Mouse (Mus musculus) CH12.LX (cell line): Measurements from ENCODE around the gene Tymp. TPM values are rescaled to one million over a fixed set of nuclear protein-coding genes. Genes with fewer than 3 reads are reported as not detected.

Experiments used
- DNase-seq: peaks from one replicate; pipeline ENCODE4 v3.0.0-alpha.2; 2013; ENCODE audit errors: extremely low read depth
- H3K27ac ChIP-seq: 2 replicates; pipeline ENCODE4 v1.5.1; 2012; ENCODE audit warnings: low read depth, mild to moderate bottlenecking, control low read depth, moderate library complexity; ENCODE audit not compliant: insufficient read depth
- H3K27me3 ChIP-seq: replicated peaks from 2 replicates; pipeline ENCODE3; 2012; ENCODE audit warnings: inconsistent platforms
- H3K36me3 ChIP-seq, 2 experiments: replicated peaks in 1 of 2; 2 replicates each; pipeline versions ENCODE3 to v1.6.1; 2012; ENCODE audit warnings: inconsistent platforms in 1 of 2, low read length in 1 of 2, mild to moderate bottlenecking in 1 of 2, mixed read lengths in 1 of 2, moderate library complexity in 1 of 2; ENCODE audit not compliant: control insufficient read depth in 1 of 2, insufficient read depth in 1 of 2
- H3K4me1 ChIP-seq, 2 experiments: 2 replicates each; pipeline ENCODE4 v1.6.1; 2012; ENCODE audit warnings: inconsistent platforms in 1 of 2, moderate library complexity in 1 of 2; ENCODE audit not compliant: insufficient read depth in 2 of 2, control insufficient read depth in 1 of 2
- H3K4me2 ChIP-seq: 2 replicates; pipeline ENCODE4 v1.6.1; 2012; ENCODE audit warnings: low read depth, mild to moderate bottlenecking, control low read depth; ENCODE audit not compliant: poor library complexity, insufficient read depth, severe bottlenecking
- H3K4me3 ChIP-seq, 3 experiments: fragments of 150-350 bp in 1 of 3; sonication (generic) in 1 of 3; replicated peaks in 1 of 3; 2 replicates each; pipeline versions ENCODE3 to v1.5.1; 2011 to 2012; ENCODE audit warnings: low read depth in 2 of 3, low read length in 2 of 3, mild to moderate bottlenecking in 2 of 3, moderate library complexity in 2 of 3, control low read depth in 1 of 3, improper control_type of control experiment in 1 of 3, inconsistent platforms in 1 of 3, mixed read lengths in 1 of 3; ENCODE audit not compliant: poor library complexity in 1 of 3
- H3K79me2 ChIP-seq: replicated peaks from 2 replicates; pipeline ENCODE4 v1.6.1; 2012; ENCODE audit warnings: mild to moderate bottlenecking, moderate library complexity; ENCODE audit not compliant: control insufficient read depth, poor library complexity, insufficient read depth, severe bottlenecking; ENCODE audit errors: extremely low read depth
- H3K9ac ChIP-seq: 2 replicates; pipeline ENCODE4 v1.6.1; 2012; ENCODE audit warnings: low read depth, mild to moderate bottlenecking, control low read depth, moderate library complexity; ENCODE audit not compliant: insufficient read depth
- H3K9me3 ChIP-seq: replicated peaks from 2 replicates; pipeline ENCODE3; 2012; ENCODE audit warnings: low read length, inconsistent platforms, mixed read lengths
- BHLHE40 ChIP-seq: IDR thresholded peaks from 2 replicates; pipeline ENCODE4 v1.6.1; 2011; ENCODE audit warnings: mild to moderate bottlenecking, low read depth, low read length, improper control_type of control experiment
- CHD1 ChIP-seq: IDR thresholded peaks from 2 replicates; pipeline ENCODE4 v1.6.1; 2012; ENCODE audit warnings: low read depth, low read length, improper control_type of control experiment, inconsistent platforms
- CHD2 ChIP-seq: IDR thresholded peaks from 2 replicates; pipeline ENCODE4 v1.6.1; 2011; ENCODE audit warnings: low read length, improper control_type of control experiment
- EP300 ChIP-seq: IDR thresholded peaks from 2 replicates; pipeline ENCODE4 v1.6.1; 2011; ENCODE audit warnings: low read length, improper control_type of control experiment
- ETS1 ChIP-seq: conservative IDR thresholded peaks from 2 replicates; pipeline ENCODE4 v1.6.1; 2012; ENCODE audit warnings: low read depth, mild to moderate bottlenecking, inconsistent platforms, low read length, improper control_type of control experiment, moderate library complexity
- GABPA ChIP-seq: IDR thresholded peaks from 2 replicates; pipeline ENCODE4 v1.6.1; 2012; ENCODE audit warnings: low read depth, low read length, improper control_type of control experiment, inconsistent platforms; ENCODE audit not compliant: insufficient replicate concordance
- JUN ChIP-seq: IDR thresholded peaks from 2 replicates; pipeline ENCODE4 v1.6.1; 2011; ENCODE audit warnings: low read depth, mild to moderate bottlenecking, low read length, improper control_type of control experiment, moderate library complexity; ENCODE audit not compliant: insufficient read depth
- JUND ChIP-seq: conservative IDR thresholded peaks from 2 replicates; pipeline ENCODE4 v1.6.1; 2011; ENCODE audit warnings: low read depth, low read length, improper control_type of control experiment
- KAT2A ChIP-seq: IDR thresholded peaks from 2 replicates; pipeline ENCODE4 v1.6.1; 2012; ENCODE audit warnings: low read length, improper control_type of control experiment, inconsistent platforms; ENCODE audit not compliant: insufficient replicate concordance
- MAX ChIP-seq: IDR thresholded peaks from 2 replicates; pipeline ENCODE4 v1.6.1; 2011; ENCODE audit warnings: low read length, improper control_type of control experiment
- MAZ ChIP-seq: IDR thresholded peaks from 2 replicates; pipeline ENCODE4 v1.6.1; 2012; ENCODE audit warnings: low read depth, mild to moderate bottlenecking, inconsistent platforms, low read length, improper control_type of control experiment, moderate library complexity
- MEF2A ChIP-seq: IDR thresholded peaks from 2 replicates; pipeline ENCODE4 v1.6.1; 2014; ENCODE audit warnings: low read depth, mild to moderate bottlenecking, inconsistent platforms, low read length, improper control_type of control experiment, borderline replicate concordance
- MXI1 ChIP-seq: IDR thresholded peaks from 2 replicates; pipeline ENCODE4 v1.6.1; 2011; ENCODE audit warnings: mild to moderate bottlenecking, low read depth, low read length, improper control_type of control experiment
- MYC ChIP-seq: IDR thresholded peaks from 2 replicates; pipeline ENCODE4 v1.6.1; 2011; ENCODE audit warnings: low read depth, mild to moderate bottlenecking, improper control_type of control experiment, low read length
- PAX5 ChIP-seq: IDR thresholded peaks from 2 replicates; pipeline ENCODE4 v1.6.1; 2012; ENCODE audit warnings: low read length, inconsistent platforms, mixed read lengths
- POLR2A ChIP-seq: IDR thresholded peaks from 2 replicates; pipeline ENCODE4 v1.6.1; 2011; ENCODE audit warnings: low read depth, mild to moderate bottlenecking, improper control_type of control experiment, low read length
- RAD21 ChIP-seq: IDR thresholded peaks from 2 replicates; pipeline ENCODE4 v1.6.1; 2011; ENCODE audit warnings: low read depth, mild to moderate bottlenecking, low read length, improper control_type of control experiment, moderate library complexity
- RCOR1 ChIP-seq: conservative IDR thresholded peaks from 2 replicates; pipeline ENCODE4 v1.6.1; 2012; ENCODE audit warnings: low read depth, mild to moderate bottlenecking, inconsistent platforms, low read length, improper control_type of control experiment
- SMC3 ChIP-seq: IDR thresholded peaks from 2 replicates; pipeline ENCODE4 v1.6.1; 2011; ENCODE audit warnings: low read depth, low read length, improper control_type of control experiment
- USF1 ChIP-seq: IDR thresholded peaks from 2 replicates; pipeline ENCODE4 v1.6.1; 2014; ENCODE audit warnings: low read depth, mild to moderate bottlenecking, inconsistent platforms, low read length, improper control_type of control experiment
- ZKSCAN1 ChIP-seq: IDR thresholded peaks from 2 replicates; pipeline ENCODE4 v1.6.1; 2012; ENCODE audit warnings: low read depth, inconsistent platforms, low read length, improper control_type of control experiment, borderline replicate concordance
- ZNF384 ChIP-seq: IDR thresholded peaks from 2 replicates; pipeline ENCODE4 v1.6.1; 2012; ENCODE audit warnings: low read depth, low read length, improper control_type of control experiment, inconsistent platforms
- dilution Hi-C: fragments of 300-500 bp; cut with MboI; formaldehyde crosslinking; loops from 2 replicates; pipeline ENCODE4 v1.14.3; 2020; ENCODE audit warnings: low sequenced_read_pairs; ENCODE audit not compliant: extremely low pct_unique_long_range_greater_than_20kb, extremely low pct_ligation_motif_present
- in situ Hi-C: fragments of 300-500 bp; cut with MboI; formaldehyde crosslinking; loops from 3 replicates; pipeline ENCODE4 v1.14.3; 2019; ENCODE audit warnings: low sequenced_read_pairs, low pct_ligation_motif_present, low pct_unique_long_range_greater_than_20kb, mixed read lengths
- polyA plus RNA-seq: library from polyadenylated mRNA; unstranded; fragments of >175 nt; gene quantifications from 2 replicates; pipeline ENCODE4 v1.2.1, GENCODE M21; 2012; ENCODE audit warnings: low read depth; ENCODE audit not compliant: insufficient read length
- total RNA-seq, 2 experiments: library from RNA; depleted of rRNA; stranded (reverse); fragments of 300-350 nt in 1 of 2; fragments of >200 nt in 1 of 2; gene quantifications; 2 replicates each; pipeline ENCODE4 v1.2.3; 2012 to 2014

The Tymp gene
- total and polyA plus RNA-seq, 3 experiments = 1.4 to 2.4 (median 1.5) TPM

DNA sequence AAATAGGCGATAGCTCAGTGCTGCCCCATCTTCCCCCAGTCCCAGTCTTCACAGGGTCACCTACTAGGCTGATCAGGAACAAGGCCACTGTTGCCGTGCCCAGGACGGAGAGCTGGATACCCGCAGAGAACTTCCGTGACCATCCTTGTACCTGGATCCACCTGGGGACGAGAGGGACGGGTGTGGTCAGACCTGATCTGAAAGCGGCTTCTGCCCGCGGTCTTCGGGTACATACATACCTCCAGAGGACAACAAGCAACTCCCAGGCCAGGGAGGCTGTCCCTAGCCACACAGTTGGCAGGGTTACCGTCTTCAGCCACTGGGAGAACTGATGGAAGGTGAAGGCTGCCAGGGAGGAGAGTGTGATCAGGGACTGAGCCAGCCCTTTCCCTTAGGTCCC lies 24.0 kb downstream of the Tymp start:
- DNase-seq = no peak
- in situ Hi-C loops (loop anchor here (25.0 kb wide), 1 partner anchor 240 kb away; the partner anchor contains the start of gene Tubgcp6), dilution Hi-C loops (no loop called here)
- H3K79me2 ChIP-seq = peaks cover 29% of the 10 kb centered on the region
- H3K9ac ChIP-seq = no peak overlapping the region
- H3K4me3 ChIP-seq = no peak overlapping the region
- peaks cover 10 to 21% of the 10 kb centered on the region in 2 experiments for H3K4me1 ChIP-seq
- no peak overlapping the region for H3K4me2 ChIP-seq
- peaks cover 32 to 56% of the 10 kb centered on the region in 2 experiments for H3K36me3 ChIP-seq
- TF ChIP-seq RCOR1 (no peak), MXI1 (no peak), POLR2A (no peak), JUND (no peak), GABPA (no peak), ETS1 (no peak)
- no peaks in the 10 kb centered on the region for H3K9me3 ChIP-seq
- no peaks in the 10 kb centered on the region for H3K27me3 ChIP-seq
- no peak overlapping the region for H3K27ac ChIP-seq

DNA sequence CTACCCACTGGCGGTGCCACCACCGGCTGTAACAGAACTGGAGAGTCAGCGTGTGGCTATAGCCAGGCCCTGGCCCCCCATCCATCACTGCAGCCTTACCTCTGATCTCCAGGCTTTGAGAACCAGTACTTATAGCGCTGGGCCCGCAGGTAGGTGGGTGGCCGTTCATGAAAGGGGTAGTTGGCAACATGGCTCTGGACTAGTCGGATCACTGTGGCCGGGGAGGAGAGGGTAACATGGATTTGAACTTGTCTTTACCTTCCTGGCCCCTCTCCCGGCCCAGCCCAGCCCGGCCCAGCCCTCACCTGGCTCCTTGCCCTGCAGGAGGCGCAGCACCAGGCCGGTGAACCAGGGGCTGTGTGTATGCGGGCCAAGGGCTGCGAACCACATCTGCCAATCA lies 24.8 kb downstream of the Tymp start:
- Histone ChIP-seq H3K9me3 (no peaks in the 10 kb centered on the region), H3K27me3 (no peaks in the 10 kb centered on the region), H3K79me2 (peaks cover 22% of the 10 kb centered on the region), H3K36me3 (peaks cover 32 to 56% of the 10 kb centered on the region in 2 experiments), H3K9ac (no peak overlapping the region), H3K27ac (no peak overlapping the region), H3K4me3 (no peak overlapping the region), H3K4me1 (peaks cover 10 to 13% of the 10 kb centered on the region in 2 experiments), H3K4me2 (no peak overlapping the region)
- TF ChIP-seq MAX (no peak), PAX5 (no peak), CHD1 (no peak), ZNF384 (no peak), JUND (no peak), USF1 (no peak), RAD21 (no peak), MEF2A (no peak)
- dilution Hi-C loops = no loop called here
- in situ Hi-C loops = loop anchor here (25.0 kb wide), 1 partner anchor 240 kb away; the partner anchor contains the start of gene Tubgcp6
- DNase-seq = no peak

DNA sequence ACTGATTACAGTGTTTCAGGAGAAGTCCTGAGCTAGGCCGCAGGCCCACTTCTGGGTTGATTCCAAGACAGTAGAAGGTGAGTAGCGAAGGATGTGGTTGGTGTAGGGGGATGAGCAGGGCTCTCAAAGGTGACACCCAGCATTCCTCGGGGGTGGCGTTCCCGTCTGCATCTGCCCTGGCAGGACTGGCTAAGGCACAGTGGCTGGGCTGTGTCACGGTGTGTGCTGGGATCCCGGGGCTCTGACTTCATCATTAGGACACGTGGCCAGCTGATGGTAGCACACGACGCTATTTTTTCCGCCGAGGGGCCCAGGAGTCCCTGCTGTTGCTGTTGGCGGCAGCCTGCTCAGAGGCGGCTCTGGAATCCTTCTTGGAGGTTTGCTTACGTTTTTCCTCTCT lies 25.5 kb downstream of the Tymp start:
- no peak overlapping the region for H3K4me3 ChIP-seq
- in situ Hi-C loops = loop anchor here (25.0 kb wide), 1 partner anchor 239 kb away; the partner anchor contains the start of gene Tubgcp6
- H3K27ac ChIP-seq = no peak overlapping the region
- peaks cover 14% of the 10 kb centered on the region for H3K79me2 ChIP-seq
- H3K9ac ChIP-seq = no peak overlapping the region
- peaks cover 32 to 56% of the 10 kb centered on the region in 2 experiments for H3K36me3 ChIP-seq
- H3K9me3 ChIP-seq = no peaks in the 10 kb centered on the region
- no peak overlapping the region for H3K4me2 ChIP-seq
- no peak for DNase-seq
- TF ChIP-seq PAX5 (no peak), BHLHE40 (no peak), GABPA (no peak), EP300 (no peak), ZKSCAN1 (no peak), MEF2A (no peak), ETS1 (no peak), MAZ (no peak), CHD2 (no peak), JUN (no peak), USF1 (no peak), CHD1 (no peak), ZNF384 (no peak), KAT2A (no peak), MYC (no peak), SMC3 (no peak), RAD21 (no peak), MAX (no peak)
- TF ChIP-seq, all 38 proteins: peak for 0
- dilution Hi-C loops = no loop called here
- no peaks in the 10 kb centered on the region for H3K27me3 ChIP-seq
- H3K4me1 ChIP-seq = peaks cover 10 to 12% of the 10 kb centered on the region in 2 experiments
